Mouse (Mus musculus): ENCODE measurements around the gene Gphb5. TPM values are rescaled to one million over a fixed set of nuclear protein-coding genes. Genes with fewer than 3 reads are reported as not detected.

The Gphb5 gene
- not detected in 2 replicates for polyA plus RNA-seq (2012)

DNA sequence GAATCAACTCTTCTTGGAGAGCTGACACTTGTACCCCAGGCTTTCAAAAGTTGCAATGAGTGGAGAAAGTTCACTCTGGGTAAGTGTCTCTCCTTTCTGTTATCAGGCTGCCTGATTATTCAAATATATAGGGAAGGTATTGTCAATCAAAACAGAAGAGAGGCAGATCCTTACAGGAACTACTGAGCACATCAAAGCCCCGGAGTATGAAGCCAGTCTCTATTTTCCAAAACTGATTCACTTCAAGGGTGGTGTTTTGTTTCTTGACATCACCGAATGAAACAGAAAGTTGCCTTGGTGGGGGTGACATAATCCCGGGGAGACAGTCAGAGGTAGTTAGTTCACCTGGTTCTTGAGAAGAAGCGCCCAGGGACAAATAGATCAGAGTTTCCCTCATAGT lies at the start of gene Gphb5:
Gphb5 (minus strand) TSS at position 101 of the 400 bp plus-strand sequence.

Other genes starting within 250 kb of the Gphb5 start
- not detected in 2 replicates for gene Kcnh5, start 239.4 kb downstream of the Gphb5 start, polyA plus RNA-seq (2012)
- 3.3 and 4.2 TPM in 2 replicates for gene Rhoj, start 108.5 kb downstream of the Gphb5 start, polyA plus RNA-seq (2012)
- 60.7 and 69.8 TPM in 2 replicates for gene Ppp2r5e, start 179.5 kb upstream of the Gphb5 start, polyA plus RNA-seq (2012)